Mouse (Mus musculus) embryonic facial prominence, embryonic 13.5 days (tissue): ENCODE data around the gene Flad1. TPM values are rescaled to one million over a fixed set of nuclear protein-coding genes. Genes with fewer than 3 reads are reported as not detected.

Experiments
- ATAC-seq: fragments of 200-750 bp; cut with Nextera tagmentation; 2 replicates; pipeline ENCODE4 v1.8.0; 2017; ENCODE audit warnings: low read depth; ENCODE audit not compliant: insufficient number of reproducible peaks, insufficient read depth, low FRiP score, low TSS enrichment
- H3K27ac ChIP-seq: fragments of 300-500 bp; sonication (generic); 2 replicates; pipeline ENCODE4 v1.5.1; 2015; ENCODE audit warnings: moderate library complexity, mild to moderate bottlenecking, inconsistent platforms
- H3K27me3 ChIP-seq: fragments of 300-500 bp; sonication (generic); 2 replicates; pipeline ENCODE4 v1.6.1; 2015; ENCODE audit warnings: mild to moderate bottlenecking, inconsistent platforms
- H3K36me3 ChIP-seq: fragments of 300-500 bp; sonication (generic); 2 replicates; pipeline ENCODE4 v1.6.1; 2015; ENCODE audit warnings: mild to moderate bottlenecking, inconsistent platforms
- H3K4me1 ChIP-seq: fragments of 300-500 bp; sonication (generic); 2 replicates; pipeline ENCODE4 v1.6.1; 2015; ENCODE audit warnings: inconsistent platforms
- H3K4me2 ChIP-seq: fragments of 300-500 bp; sonication (generic); 2 replicates; pipeline ENCODE4 v1.6.1; 2015; ENCODE audit warnings: moderate library complexity, mild to moderate bottlenecking, inconsistent platforms
- H3K4me3 ChIP-seq: fragments of 300-500 bp; sonication (generic); 2 replicates; pipeline ENCODE4 v1.5.1; 2015; ENCODE audit warnings: mild to moderate bottlenecking, inconsistent platforms
- H3K9ac ChIP-seq: fragments of 300-500 bp; sonication (generic); 2 replicates; pipeline ENCODE4 v1.6.1; 2015; ENCODE audit warnings: mild to moderate bottlenecking, inconsistent platforms
- H3K9me3 ChIP-seq: fragments of 300-500 bp; sonication (generic); 2 replicates; pipeline ENCODE4 v1.6.1; 2016; ENCODE audit warnings: inconsistent platforms
- WGBS: fragments of 180-500 bp; shearing (Covaris S2); methylation state at CpG from one replicate; pipeline ENCODE4 v1.1.7; 2015; ENCODE audit warnings: mixed read lengths; 5-methylcytosine and 5-hydroxymethylcytosine counted together
- polyA plus RNA-seq: library from polyadenylated mRNA; unstranded; fragments of >200 nt; fragmentation: Nextera tagmentation; extraction: Ambion mirVana; gene quantifications from 2 replicates; pipeline ENCODE4 v1.2.1, GENCODE M21; 2015

Flad1 gene
- 29.4 and 29.5 TPM in 2 replicates for polyA plus RNA-seq

- peaks cover 42% of the 10 kb centered on the region for H3K36me3 ChIP-seq
Measured at GRCm38 (mm10) chr3:89411490-89412393, at the start of gene Flad1. Gene Flad1, minus strand, starts transcription at chr3:89411870.

GRCm38 (mm10) chr3:89458965-89459807, 47.5 kb upstream of the Flad1 start:
- peaks cover 19% of the 10 kb centered on the region for H3K4me1 ChIP-seq
- H3K4me2 ChIP-seq: peak overlapping the region; percentile 76
- H3K9me3 ChIP-seq: no peaks in the 10 kb centered on the region
- WGBS: 1% methylated on average over 33 of the region's 36 CpGs
- H3K36me3 ChIP-seq: peaks cover 10% of the 10 kb centered on the region; the same call in 1 of the 2 replicates
- H3K4me3 ChIP-seq: peak overlapping the region; percentile 70
- ATAC-seq: peak; percentile 83
- H3K9ac ChIP-seq: peak overlapping the region; percentile 84
- H3K27me3 ChIP-seq: no peaks in the 10 kb centered on the region
- peak overlapping the region; percentile 89 for H3K27ac ChIP-seq

More at GRCm38 (mm10) chr3:89411490-89412393, at the start of gene Flad1:
- 6% methylated on average over 28 of the region's 28 CpGs for WGBS
- H3K9me3 ChIP-seq: no peaks in the 10 kb centered on the region
- H3K4me2 ChIP-seq: peak within 1 kb of the TSS; percentile 68
- H3K4me3 ChIP-seq: peak within 1 kb of the TSS; percentile 53
- peak; percentile 100 for ATAC-seq
- no peaks in the 10 kb centered on the region for H3K27me3 ChIP-seq
- H3K27ac ChIP-seq: no peak within 1 kb of the TSS
- peak within 1 kb of the TSS; percentile 69 for H3K9ac ChIP-seq
- H3K4me1 ChIP-seq: peaks cover 13% of the 10 kb centered on the region

- ATAC-seq: no peak
- peak overlapping the region; percentile 89 for H3K27ac ChIP-seq
- H3K4me1 ChIP-seq: peaks cover 19% of the 10 kb centered on the region
- no peaks in the 10 kb centered on the region for H3K9me3 ChIP-seq
- WGBS: 49% methylated on average over 13 of the region's 13 CpGs
- peak overlapping the region; percentile 76 for H3K4me2 ChIP-seq
- H3K36me3 ChIP-seq: peaks cover 8% of the 10 kb centered on the region; the same call in 1 of the 2 replicates
- H3K4me3 ChIP-seq: peak overlapping the region; percentile 70
- H3K9ac ChIP-seq: no peak overlapping the region
- H3K27me3 ChIP-seq: no peaks in the 10 kb centered on the region
Measured at GRCm38 (mm10) chr3:89458372-89458964, 46.8 kb upstream of the Flad1 start.

GRCm38 (mm10) chr3:89456726-89457665, 45.3 kb upstream of the Flad1 start:
- WGBS: 34% methylated on average over 10 of the region's 10 CpGs
- H3K4me1 ChIP-seq: peaks cover 23% of the 10 kb centered on the region
- H3K9me3 ChIP-seq: no peaks in the 10 kb centered on the region
- H3K27me3 ChIP-seq: no peaks in the 10 kb centered on the region
- H3K27ac ChIP-seq: no peak overlapping the region
- peaks cover 4% of the 10 kb centered on the region; the same call in 1 of the 2 replicates for H3K36me3 ChIP-seq
- no peak overlapping the region for H3K4me3 ChIP-seq
- no peak for ATAC-seq
- H3K4me2 ChIP-seq: no peak overlapping the region
- H3K9ac ChIP-seq: no peak overlapping the region

- H3K36me3 ChIP-seq: no peaks in the 10 kb centered on the region
- no peak for ATAC-seq
- no peak overlapping the region for H3K27ac ChIP-seq
- H3K4me3 ChIP-seq: no peak overlapping the region
- no peak overlapping the region for H3K4me2 ChIP-seq
- peaks cover 28% of the 10 kb centered on the region for H3K4me1 ChIP-seq
- no peaks in the 10 kb centered on the region for H3K9me3 ChIP-seq
- H3K9ac ChIP-seq: no peak overlapping the region
- WGBS: 82% methylated on average over 1 of the region's 1 CpGs
- H3K27me3 ChIP-seq: no peaks in the 10 kb centered on the region
Measured at GRCm38 (mm10) chr3:89455786-89456285, 44.2 kb upstream of the Flad1 start.

GRCm38 (mm10) chr3:89454401-89455177, 42.9 kb upstream of the Flad1 start, which contains the start of gene Pmvk:
Gene Pmvk, plus strand, starts transcription at chr3:89454541.
- Histone ChIP-seq H3K27ac (no peak within 1 kb of the TSS), H3K4me3 (no peak within 1 kb of the TSS), H3K27me3 (no peaks in the 10 kb centered on the region), H3K4me1 (peaks cover 18% of the 10 kb centered on the region), H3K9me3 (0 out of 2 replicates have a peak, but pooled peaks cover 2% of the 10 kb centered on the region), H3K4me2 (no peak within 1 kb of the TSS), H3K9ac (no peak within 1 kb of the TSS), H3K36me3 (no peaks in the 10 kb centered on the region)
- ATAC-seq: no peak
- 58% methylated on average over 10 of the region's 10 CpGs for WGBS

- 75% methylated on average over 1 of the region's 1 CpGs for WGBS
- no peak for ATAC-seq
- no peak overlapping the region for H3K4me2 ChIP-seq
Measured at GRCm38 (mm10) chr3:89451916-89452315, 40.2 kb upstream of the Flad1 start.

GRCm38 (mm10) chr3:89449541-89449940, 37.9 kb upstream of the Flad1 start:
- Histone ChIP-seq H3K36me3 (peaks cover 33% of the 10 kb centered on the region), H3K27me3 (no peaks in the 10 kb centered on the region), H3K9me3 (0 out of 2 replicates have a peak, but pooled peaks cover 2% of the 10 kb centered on the region), H3K4me1 (peaks cover 14% of the 10 kb centered on the region), H3K4me2 (no peak overlapping the region), H3K9ac (no peak overlapping the region), H3K4me3 (no peak overlapping the region), H3K27ac (no peak overlapping the region)
- ATAC-seq: no peak
- 47% methylated on average over 7 of the region's 7 CpGs for WGBS

More at GRCm38 (mm10) chr3:89451916-89452315, 40.2 kb upstream of the Flad1 start:
- H3K4me1 ChIP-seq: peaks cover 16% of the 10 kb centered on the region
- 0 out of 2 replicates have a peak overlapping the region, but pooled peaks have one; percentile 8 for H3K9ac ChIP-seq
- H3K4me3 ChIP-seq: no peak overlapping the region
- H3K9me3 ChIP-seq: 0 out of 2 replicates have a peak, but pooled peaks cover 2% of the 10 kb centered on the region
- H3K36me3 ChIP-seq: peaks cover 16% of the 10 kb centered on the region
- H3K27ac ChIP-seq: no peak overlapping the region
- no peaks in the 10 kb centered on the region for H3K27me3 ChIP-seq

GRCm38 (mm10) chr3:89448720-89449537, 37.3 kb upstream of the Flad1 start:
- Histone ChIP-seq H3K27ac (no peak overlapping the region), H3K9ac (0 out of 2 replicates have a peak overlapping the region, but pooled peaks have one; percentile 27), H3K4me2 (no peak overlapping the region), H3K4me3 (no peak overlapping the region), H3K36me3 (peaks cover 34% of the 10 kb centered on the region), H3K27me3 (no peaks in the 10 kb centered on the region), H3K9me3 (0 out of 2 replicates have a peak, but pooled peaks cover 2% of the 10 kb centered on the region), H3K4me1 (peaks cover 14% of the 10 kb centered on the region)
- no peak for ATAC-seq
- 57% methylated on average over 13 of the region's 13 CpGs for WGBS
